Mouse (Mus musculus) E14TG2a.4 (cell line): ENCODE results near the gene Cdk2ap2.

Source experiments
- CTCF ChIP-seq: conservative IDR thresholded peaks from 2 replicates; pipeline ENCODE4 v1.5.1; 2014; ENCODE audit warnings: low read length
- NANOG ChIP-seq: IDR thresholded peaks from 2 replicates; pipeline ENCODE4 v1.6.1; 2014; ENCODE audit warnings: borderline replicate concordance, low read length, mixed read lengths
- POU5F1 ChIP-seq: IDR thresholded peaks from 2 replicates; pipeline ENCODE4 v1.6.1; 2014; ENCODE audit warnings: low read length, borderline replicate concordance

DNA sequence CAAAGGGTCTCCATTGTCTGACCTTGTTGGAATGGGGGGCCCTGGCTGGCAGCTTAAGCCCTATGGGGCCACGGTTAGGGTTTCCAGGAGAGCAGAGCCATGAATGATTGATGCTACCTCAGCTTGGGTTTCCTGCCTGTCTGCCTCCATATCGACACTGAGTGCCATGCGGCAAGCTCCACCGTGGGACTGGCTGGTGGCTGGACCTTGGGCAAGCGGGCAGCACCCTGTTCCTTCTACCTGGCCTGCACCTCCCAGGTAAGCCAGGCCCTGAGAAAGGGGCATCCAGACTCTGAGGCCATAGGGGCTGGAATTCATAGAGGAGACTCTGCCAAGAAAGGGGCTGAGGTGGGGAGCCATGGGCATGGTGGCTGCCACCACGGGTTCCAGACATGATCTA, 43.2 kb downstream of the Cdk2ap2 start:
- no peak for TF ChIP-seq CTCF
- TF ChIP-seq POU5F1: no peak
- TF ChIP-seq NANOG: no peak
